Mouse (Mus musculus): ENCODE measurements around the gene Orc3. TPM values are rescaled to one million over a fixed set of nuclear protein-coding genes. Genes with fewer than 3 reads are reported as not detected.
A peak's percentile ranks its signal among the peaks of the same experiment; 100 is the strongest.

The Orc3 gene
- polyA plus RNA-seq, 1 experiment from 2014 or later, result 82.2 TPM

DNA sequence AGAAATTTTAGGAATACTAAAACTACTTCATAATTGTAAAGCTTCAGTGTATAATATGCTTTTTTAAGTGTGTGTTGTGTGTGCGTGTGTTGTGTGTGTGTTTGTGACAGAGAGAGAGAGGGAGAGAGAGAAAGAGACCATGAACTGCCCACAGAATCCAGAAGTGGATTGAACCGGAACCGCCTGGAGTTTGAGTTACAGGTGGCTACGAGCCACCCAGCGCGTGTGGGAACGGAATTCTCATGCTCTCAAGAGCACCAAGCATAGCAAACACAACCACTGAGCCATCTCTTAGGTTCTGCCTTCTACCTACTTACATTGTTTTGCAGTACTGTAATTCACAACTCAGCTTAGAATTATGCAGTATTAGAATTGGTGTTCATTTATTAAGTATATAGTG is 19.4 kb upstream of the Orc3 start:
- H3K27me3 ChIP-seq (replicated peaks), result no peaks in the 10 kb centered on the region
- H3K4me2 ChIP-seq, result no peak overlapping the region
- H3K9ac ChIP-seq, result no peak overlapping the region
- no peak overlapping the region for H3K4me3 ChIP-seq
- H3K4me1 ChIP-seq (replicated peaks), result no peaks in the 10 kb centered on the region
- ATAC-seq (ENCODE audit: insufficient number of reproducible peaks, low FRiP score), result no peak
- H3K9me3 ChIP-seq (replicated peaks), result no peaks in the 10 kb centered on the region
- no peak overlapping the region for H3K27ac ChIP-seq (ENCODE audit: poor library complexity, severe bottlenecking)
- 96% methylated on average over 7 of the region's 7 CpGs for WGBS
- peaks cover 35% of the 10 kb centered on the region for H3K36me3 ChIP-seq

DNA sequence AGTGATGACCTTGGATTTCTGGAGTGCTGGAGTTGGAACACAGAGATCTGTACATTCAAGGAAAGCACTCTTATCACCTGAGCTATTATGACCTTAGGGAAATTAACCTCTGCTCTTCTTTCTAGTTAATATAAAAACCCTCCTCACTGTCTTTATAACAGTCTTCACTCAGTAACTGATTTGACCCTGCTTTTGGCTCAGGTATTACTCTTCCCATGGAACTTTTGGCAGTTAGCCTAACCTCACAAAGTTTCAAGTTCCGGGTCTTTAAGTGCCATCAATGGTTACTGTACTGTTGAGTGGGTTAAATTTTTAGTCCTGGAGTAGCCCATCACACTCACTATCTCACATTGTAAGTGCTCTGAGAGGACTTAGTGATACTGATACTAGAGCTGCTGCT is 15.2 kb upstream of the Orc3 start:
- WGBS, result 70% methylated on average over 1 of the region's 1 CpGs
- H3K4me1 ChIP-seq (replicated peaks), result no peaks in the 10 kb centered on the region

DNA sequence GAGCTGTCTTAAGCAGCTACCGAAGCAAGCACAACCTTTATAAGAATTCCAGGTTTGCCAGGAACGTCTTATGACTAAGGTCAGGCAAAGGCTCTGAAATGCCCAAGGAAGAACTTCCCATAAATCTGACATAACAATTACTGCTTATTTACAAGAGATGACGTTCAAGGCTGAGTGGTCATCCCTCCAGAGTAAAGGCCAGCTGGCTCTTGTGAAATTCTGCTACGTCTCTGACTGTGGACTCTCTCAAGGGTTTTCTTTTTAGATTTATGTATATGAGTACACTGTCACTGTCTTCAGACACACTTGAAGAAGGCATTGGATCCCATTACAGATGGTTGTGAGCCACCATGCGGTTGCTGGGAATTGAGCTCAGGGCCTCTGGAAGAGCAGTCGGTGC is 11.7 kb upstream of the Orc3 start:
- H3K4me2 ChIP-seq, result no peak overlapping the region
- H3K9me3 ChIP-seq (replicated peaks), result no peaks in the 10 kb centered on the region
- no peaks in the 10 kb centered on the region for H3K4me1 ChIP-seq (replicated peaks)
- peaks cover 39% of the 10 kb centered on the region for H3K36me3 ChIP-seq
- H3K27me3 ChIP-seq (replicated peaks), result no peaks in the 10 kb centered on the region
- no peak overlapping the region for H3K9ac ChIP-seq
- 87% methylated on average over 6 of the region's 6 CpGs for WGBS
- H3K27ac ChIP-seq (ENCODE audit: poor library complexity, severe bottlenecking), result no peak overlapping the region
- no peak overlapping the region for H3K4me3 ChIP-seq
- no peak for ATAC-seq (ENCODE audit: insufficient number of reproducible peaks, low FRiP score)

More for the DNA sequence above, 15.2 kb upstream of the Orc3 start:
- no peak overlapping the region for H3K4me2 ChIP-seq
- no peak for ATAC-seq (ENCODE audit: insufficient number of reproducible peaks, low FRiP score)
- H3K9ac ChIP-seq, result no peak overlapping the region
- no peaks in the 10 kb centered on the region for H3K9me3 ChIP-seq (replicated peaks)
- peaks cover 51% of the 10 kb centered on the region for H3K36me3 ChIP-seq
- H3K27ac ChIP-seq (ENCODE audit: poor library complexity, severe bottlenecking), result no peak overlapping the region
- no peak overlapping the region for H3K4me3 ChIP-seq
- H3K27me3 ChIP-seq (replicated peaks), result no peaks in the 10 kb centered on the region

DNA sequence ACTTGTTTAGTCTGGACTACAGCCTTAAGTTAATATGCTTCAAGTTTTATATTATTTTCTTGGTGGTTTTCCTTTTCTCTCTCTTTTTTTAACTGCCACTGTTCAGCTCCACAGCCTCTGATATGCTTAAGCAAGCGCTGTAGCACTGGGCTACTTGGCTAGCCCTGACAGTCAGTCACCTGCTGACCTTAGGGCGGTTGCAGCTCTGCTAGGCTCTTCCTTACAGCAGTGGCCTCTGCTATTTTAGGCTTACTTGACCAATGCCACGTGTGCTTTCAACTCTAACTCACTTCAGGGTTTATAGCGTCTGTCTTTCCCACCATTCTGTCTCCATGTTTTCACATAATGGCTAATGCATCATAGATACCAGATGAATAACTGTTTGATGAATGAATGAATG is 10.8 kb upstream of the Orc3 start:
- Histone ChIP-seq H3K36me3 (peaks cover 32% of the 10 kb centered on the region), H3K9me3 (replicated peaks) (no peaks in the 10 kb centered on the region)
- 75% methylated on average over 4 of the region's 4 CpGs for WGBS

DNA sequence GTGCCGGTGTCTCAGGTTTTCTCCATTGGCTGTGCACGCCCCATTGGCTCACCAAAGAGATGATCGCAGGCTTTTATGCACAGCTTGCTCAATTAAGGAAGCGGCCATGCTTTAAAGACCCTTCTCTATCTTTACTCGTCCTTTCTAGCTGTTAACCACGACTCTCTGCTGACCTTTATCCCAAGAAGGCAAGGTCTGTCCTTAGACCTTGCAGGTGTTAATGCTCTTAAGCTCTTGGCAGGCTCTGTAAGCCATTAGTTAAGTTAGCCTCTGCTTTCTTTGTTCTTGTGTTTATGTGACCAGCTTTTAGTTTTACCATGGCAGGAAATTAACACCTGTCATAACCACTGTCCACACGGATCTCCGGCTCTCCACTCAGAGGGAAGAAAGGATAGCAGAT is 1.4 kb upstream of the Orc3 start:
- Histone ChIP-seq H3K27ac (ENCODE audit: poor library complexity, severe bottlenecking) (no peak overlapping the region), H3K4me3 (peak overlapping the region; percentile 96; the same call in 1 of the 2 replicates), H3K4me1 (replicated peaks) (peaks cover 21% of the 10 kb centered on the region), H3K36me3 (no peaks in the 10 kb centered on the region), H3K9me3 (replicated peaks) (no peaks in the 10 kb centered on the region), H3K9ac (0 out of 2 replicates have a peak overlapping the region, but pooled peaks have one; percentile 97), H3K4me2 (peak overlapping the region; percentile 91), H3K27me3 (replicated peaks) (no peaks in the 10 kb centered on the region)
- ATAC-seq (ENCODE audit: insufficient number of reproducible peaks, low FRiP score), result no peak
- WGBS, result 82% methylated on average over 8 of the region's 8 CpGs

More for the DNA sequence above, 10.8 kb upstream of the Orc3 start:
- H3K27ac ChIP-seq (ENCODE audit: poor library complexity, severe bottlenecking), result no peak overlapping the region
- H3K4me2 ChIP-seq, result no peak overlapping the region
- no peak overlapping the region for H3K4me3 ChIP-seq
- no peak for ATAC-seq (ENCODE audit: insufficient number of reproducible peaks, low FRiP score)
- no peak overlapping the region for H3K9ac ChIP-seq
- H3K4me1 ChIP-seq (replicated peaks), result no peaks in the 10 kb centered on the region
- H3K27me3 ChIP-seq (replicated peaks), result no peaks in the 10 kb centered on the region

DNA sequence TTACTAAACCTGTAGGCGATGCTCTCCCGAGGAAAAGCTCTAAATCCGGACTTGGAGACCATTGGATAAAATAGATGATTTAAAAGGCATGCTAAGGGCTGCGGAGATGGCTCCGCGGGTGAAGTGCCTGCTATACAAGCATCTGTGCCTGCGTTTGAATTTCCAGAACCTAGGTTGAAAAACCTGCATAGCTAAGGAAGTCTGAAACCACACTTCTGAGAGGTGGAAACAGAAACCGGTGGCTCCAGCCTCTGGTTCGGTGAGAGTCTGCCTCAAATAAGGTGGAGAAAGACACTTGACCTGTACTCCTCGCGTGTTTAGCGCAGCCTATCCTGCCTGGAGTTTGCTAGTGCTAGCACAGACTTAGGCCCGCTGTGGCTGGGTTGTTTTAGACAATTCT is 559 bp upstream of the Orc3 start:
- H3K27me3 ChIP-seq (replicated peaks), result no peaks in the 10 kb centered on the region
- H3K9ac ChIP-seq, result peak overlapping the region; percentile 97
- H3K27ac ChIP-seq (ENCODE audit: poor library complexity, severe bottlenecking), result peak overlapping the region; percentile 92; the same call in 1 of the 2 replicates
- H3K4me2 ChIP-seq, result peak overlapping the region; percentile 91
- peak overlapping the region; percentile 96 for H3K4me3 ChIP-seq
- H3K36me3 ChIP-seq, result no peaks in the 10 kb centered on the region
- no peaks in the 10 kb centered on the region for H3K9me3 ChIP-seq (replicated peaks)
- ATAC-seq (ENCODE audit: insufficient number of reproducible peaks, low FRiP score), result no peak
- peaks cover 21% of the 10 kb centered on the region for H3K4me1 ChIP-seq (replicated peaks)
- 2% methylated on average over 13 of the region's 13 CpGs for WGBS

DNA sequence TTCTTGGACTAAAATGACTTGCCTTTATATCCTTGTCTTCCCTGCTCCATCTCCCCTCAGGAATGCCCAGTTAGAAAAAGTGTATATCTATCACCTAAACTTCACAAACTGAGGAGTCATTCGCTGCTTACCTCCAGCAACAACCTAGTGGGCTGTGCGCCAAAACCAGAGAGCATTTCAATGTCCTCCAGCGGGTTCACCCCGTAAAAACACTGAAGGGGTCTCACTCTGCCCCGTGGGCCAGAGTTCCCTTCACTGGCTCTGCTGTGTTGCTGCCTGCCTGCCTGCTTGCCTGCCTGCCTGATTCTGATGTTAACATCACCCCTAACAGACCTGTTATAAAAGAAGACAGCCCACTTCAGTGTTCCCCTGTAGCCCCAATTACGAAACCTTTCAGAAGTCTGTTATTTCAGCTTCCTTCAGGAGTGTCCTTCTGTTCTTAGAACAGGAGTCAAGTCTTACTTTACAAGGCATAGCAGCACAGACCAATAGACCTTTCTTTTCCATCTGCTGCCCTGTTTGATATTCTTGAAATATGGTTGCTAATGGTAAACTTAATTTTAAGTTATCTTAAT is 1.1 kb downstream of the Orc3 start:
- H3K9ac ChIP-seq, result peak overlapping the region; percentile 97
- H3K9me3 ChIP-seq (replicated peaks), result no peaks in the 10 kb centered on the region
- ATAC-seq (ENCODE audit: insufficient number of reproducible peaks, low FRiP score), result no peak
- peak overlapping the region; percentile 96 for H3K4me3 ChIP-seq
- WGBS, result 76% methylated on average over 6 of the region's 6 CpGs
- peaks cover 21% of the 10 kb centered on the region for H3K4me1 ChIP-seq (replicated peaks)
- H3K27ac ChIP-seq (ENCODE audit: poor library complexity, severe bottlenecking), result no peak overlapping the region
- H3K4me2 ChIP-seq, result peak overlapping the region; percentile 91
- no peaks in the 10 kb centered on the region for H3K27me3 ChIP-seq (replicated peaks)
- H3K36me3 ChIP-seq, result peaks cover 7% of the 10 kb centered on the region

DNA sequence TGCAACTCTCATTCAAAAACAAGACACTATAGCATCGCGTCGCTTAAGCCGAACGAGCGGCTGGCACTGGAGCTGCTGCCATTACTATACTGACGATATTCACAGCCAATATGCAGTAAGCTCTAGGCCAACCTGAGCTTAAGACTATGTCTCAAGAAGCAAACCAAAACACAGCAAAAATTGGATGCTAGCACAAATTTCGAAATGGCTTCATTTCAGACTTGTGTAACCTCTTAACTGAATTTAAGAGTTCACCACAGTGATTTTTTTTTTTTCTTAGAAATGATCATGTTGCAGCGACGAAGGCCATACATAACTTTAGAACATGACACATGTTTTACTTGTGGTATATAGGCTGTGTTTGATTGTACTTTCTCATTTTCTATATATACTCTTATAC is 8.1 kb downstream of the Orc3 start:
- 95% methylated on average over 10 of the region's 10 CpGs for WGBS
- Histone ChIP-seq H3K9ac (no peak overlapping the region), H3K36me3 (peaks cover 46% of the 10 kb centered on the region), H3K4me2 (no peak overlapping the region), H3K9me3 (replicated peaks) (no peaks in the 10 kb centered on the region), H3K4me3 (no peak overlapping the region), H3K4me1 (replicated peaks) (0 out of 2 replicates have a peak, but pooled peaks cover 5% of the 10 kb centered on the region), H3K27me3 (replicated peaks) (no peaks in the 10 kb centered on the region), H3K27ac (ENCODE audit: poor library complexity, severe bottlenecking) (no peak overlapping the region)
- ATAC-seq (ENCODE audit: insufficient number of reproducible peaks, low FRiP score), result no peak

DNA sequence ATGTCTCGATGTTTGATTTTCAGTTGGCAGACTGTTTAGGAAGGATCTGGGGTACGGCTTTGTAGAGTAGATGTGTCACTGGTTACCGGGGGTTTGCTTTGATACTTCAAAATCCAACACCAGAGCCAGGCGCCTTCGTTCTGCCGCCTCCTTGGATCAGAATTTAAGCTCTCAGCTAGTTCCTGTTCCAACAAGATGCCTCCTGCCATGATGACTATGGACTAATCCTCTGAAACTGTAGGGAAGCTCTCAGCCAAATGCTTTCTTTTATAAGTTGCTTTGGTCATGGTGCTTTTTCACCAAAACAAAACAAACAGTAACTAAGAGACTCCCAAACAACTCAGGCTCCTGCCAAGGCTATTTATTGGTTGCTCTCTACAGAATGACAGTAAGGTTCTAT is 11.6 kb downstream of the Orc3 start:
- no peak overlapping the region for H3K27ac ChIP-seq (ENCODE audit: poor library complexity, severe bottlenecking)
- no peak overlapping the region for H3K9ac ChIP-seq
- H3K36me3 ChIP-seq, result peaks cover 58% of the 10 kb centered on the region
- no peak overlapping the region for H3K4me2 ChIP-seq
- ATAC-seq (ENCODE audit: insufficient number of reproducible peaks, low FRiP score), result no peak
- 92% methylated on average over 6 of the region's 6 CpGs for WGBS
- no peak overlapping the region for H3K4me3 ChIP-seq
- H3K4me1 ChIP-seq (replicated peaks), result 0 out of 2 replicates have a peak, but pooled peaks cover 5% of the 10 kb centered on the region
- no peaks in the 10 kb centered on the region for H3K27me3 ChIP-seq (replicated peaks)
- H3K9me3 ChIP-seq (replicated peaks), result no peaks in the 10 kb centered on the region

DNA sequence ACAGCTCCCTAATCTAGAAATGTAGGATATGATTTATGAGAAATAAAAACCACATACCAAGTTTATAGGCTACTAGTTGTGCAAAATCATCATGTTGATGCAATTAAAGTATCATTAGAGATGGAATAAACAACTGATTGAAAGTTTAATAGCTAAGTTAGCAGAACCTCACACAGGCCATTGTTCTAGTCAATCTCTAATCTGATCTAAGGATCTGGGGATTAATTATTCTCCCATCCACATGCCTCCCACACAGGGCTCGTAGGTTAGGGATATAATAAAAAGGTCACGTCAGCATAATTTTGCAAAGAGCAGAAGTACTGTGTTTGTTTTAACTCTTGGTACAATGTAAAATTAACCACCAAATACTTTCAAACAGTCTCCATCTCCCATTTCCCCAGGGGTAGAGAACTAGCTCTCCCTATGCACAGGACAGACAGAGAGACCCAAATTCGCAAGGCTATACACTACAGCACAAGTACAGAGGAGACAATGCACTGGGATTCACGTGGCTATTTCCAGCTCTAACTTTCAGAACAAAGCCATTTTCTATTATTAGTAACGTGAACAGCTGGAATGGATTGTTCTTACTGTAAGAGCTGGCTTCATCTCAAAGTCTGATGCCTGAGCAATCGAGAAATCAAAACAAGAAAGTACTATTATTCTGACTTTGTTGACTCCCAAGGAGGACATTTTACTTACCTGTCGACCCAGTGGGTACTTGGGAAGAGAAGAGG is 29.7 kb downstream of the Orc3 start:
- ATAC-seq (ENCODE audit: insufficient number of reproducible peaks, low FRiP score), result no peak
- Histone ChIP-seq H3K4me3 (no peak overlapping the region), H3K9ac (no peak overlapping the region), H3K4me2 (no peak overlapping the region), H3K9me3 (replicated peaks) (no peaks in the 10 kb centered on the region), H3K27ac (ENCODE audit: poor library complexity, severe bottlenecking) (0 out of 2 replicates have a peak overlapping the region, but pooled peaks have one; percentile 23), H3K27me3 (replicated peaks) (no peaks in the 10 kb centered on the region), H3K4me1 (replicated peaks) (peaks cover 12% of the 10 kb centered on the region), H3K36me3 (peaks cover 53% of the 10 kb centered on the region)
- WGBS, result 70% methylated on average over 7 of the region's 7 CpGs

DNA sequence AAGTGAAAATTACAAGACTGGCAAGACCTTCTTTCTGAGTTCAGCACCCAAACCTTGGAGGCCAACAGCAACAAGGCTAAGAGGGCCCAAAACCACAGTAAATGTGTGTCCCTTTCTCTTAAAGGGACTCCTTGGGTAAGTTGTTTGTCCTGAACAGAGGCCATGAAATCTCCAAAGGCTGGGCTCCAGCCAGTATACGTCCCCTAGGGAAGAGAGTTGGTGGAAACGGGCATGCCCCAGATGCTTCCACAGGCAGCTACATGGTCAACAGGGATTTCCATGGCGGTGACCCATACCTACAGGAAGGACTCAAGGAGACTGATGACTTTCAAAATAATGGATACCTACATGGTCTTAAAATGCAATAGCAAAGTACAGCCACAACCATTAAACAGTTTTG is 31.3 kb downstream of the Orc3 start:
- peaks cover 16% of the 10 kb centered on the region for H3K4me1 ChIP-seq (replicated peaks)
- ATAC-seq (ENCODE audit: insufficient number of reproducible peaks, low FRiP score), result no peak
- H3K9me3 ChIP-seq (replicated peaks), result no peaks in the 10 kb centered on the region
- H3K4me2 ChIP-seq, result no peak overlapping the region
- H3K9ac ChIP-seq, result no peak overlapping the region
- H3K27me3 ChIP-seq (replicated peaks), result no peaks in the 10 kb centered on the region
- peaks cover 65% of the 10 kb centered on the region for H3K36me3 ChIP-seq
- no peak overlapping the region for H3K4me3 ChIP-seq
- WGBS, result 89% methylated on average over 3 of the region's 3 CpGs
- H3K27ac ChIP-seq (ENCODE audit: poor library complexity, severe bottlenecking), result no peak overlapping the region
